Mouse (Mus musculus) MEL (cell line): ENCODE data around the gene Hspg2. TPM values are rescaled to one million over a fixed set of nuclear protein-coding genes. Genes with fewer than 3 reads are reported as not detected.

Experiments
- DNase-seq: peaks from one replicate; pipeline ENCODE4 v3.0.0; 2011; ENCODE audit warnings: low read depth, low spot score
- H3K27ac ChIP-seq: 2 replicates; pipeline ENCODE4 v1.5.1; 2012; ENCODE audit warnings: low read depth, mild to moderate bottlenecking, control low read depth, low read length, moderate library complexity; ENCODE audit not compliant: control insufficient read depth
- H3K27me3 ChIP-seq, 2 experiments: fragments of 150-350 bp in 1 of 2; sonication (generic) in 1 of 2; 2 replicates each; pipeline ENCODE4 v1.6.1; 2012; ENCODE audit warnings: low read length in 2 of 2, mild to moderate bottlenecking in 2 of 2, improper control_type of control experiment in 1 of 2, moderate library complexity in 1 of 2; ENCODE audit not compliant: insufficient read depth in 2 of 2, control insufficient read depth in 1 of 2
- H3K36me3 ChIP-seq, 2 experiments: 2 replicates each; pipeline ENCODE4 v1.6.1; 2012 to 2014; ENCODE audit warnings: low read length in 2 of 2, improper control_type of control experiment in 1 of 2, inconsistent platforms in 1 of 2, mild to moderate bottlenecking in 1 of 2; ENCODE audit not compliant: insufficient read depth in 2 of 2, control insufficient read depth in 1 of 2
- H3K4me1 ChIP-seq, 2 experiments: fragments of 150-350 bp in 1 of 2; sonication (generic) in 1 of 2; 2 replicates each; pipeline ENCODE4 v1.6.1; 2012; ENCODE audit warnings: low read length in 2 of 2, improper control_type of control experiment in 1 of 2, mild to moderate bottlenecking in 1 of 2; ENCODE audit not compliant: insufficient read depth in 2 of 2, control insufficient read depth in 1 of 2
- H3K4me3 ChIP-seq, 2 experiments: fragments of 150-350 bp in 1 of 2; sonication (generic) in 1 of 2; 2 replicates each; pipeline ENCODE4 v1.5.1; 2012; ENCODE audit warnings: low read depth in 2 of 2, low read length in 2 of 2, mild to moderate bottlenecking in 2 of 2, moderate library complexity in 2 of 2, control low read depth in 1 of 2, improper control_type of control experiment in 1 of 2; ENCODE audit not compliant: control insufficient read depth in 1 of 2, insufficient read depth in 1 of 2
- H3K79me2 ChIP-seq: 2 replicates; pipeline ENCODE4 v1.6.1; 2012; ENCODE audit warnings: mild to moderate bottlenecking, low read length, moderate library complexity; ENCODE audit not compliant: control insufficient read depth, poor library complexity, insufficient read depth
- H3K9ac ChIP-seq: 2 replicates; pipeline ENCODE4 v1.6.1; 2012; ENCODE audit warnings: low read depth, mild to moderate bottlenecking, control low read depth, low read length, moderate library complexity; ENCODE audit not compliant: control insufficient read depth, poor library complexity, severe bottlenecking
- H3K9me3 ChIP-seq: fragments of 150-350 bp; sonication (generic); replicated peaks from 2 replicates; pipeline ENCODE4 v1.6.1; 2012; ENCODE audit warnings: mild to moderate bottlenecking, low read length, improper control_type of control experiment, moderate library complexity; ENCODE audit not compliant: insufficient read depth
- CHD2 ChIP-seq: IDR thresholded peaks from 2 replicates; pipeline ENCODE4 v1.6.1; 2011; ENCODE audit warnings: low read length, improper control_type of control experiment
- CTCF ChIP-seq, 3 experiments: IDR thresholded peaks in 2 of 3; conservative IDR thresholded peaks in 1 of 3; 2 replicates each; pipeline ENCODE4 v1.5.1; 2011 to 2012; ENCODE audit warnings: low read length in 3 of 3, low read depth in 2 of 3, mild to moderate bottlenecking in 2 of 3, improper control_type of control experiment in 1 of 3, inconsistent platforms in 1 of 3, mixed read lengths in 1 of 3, moderate library complexity in 1 of 3; ENCODE audit not compliant: control insufficient read depth in 1 of 3, insufficient read depth in 1 of 3, poor library complexity in 1 of 3, severe bottlenecking in 1 of 3
- ELF1 ChIP-seq: IDR thresholded peaks from 2 replicates; pipeline ENCODE4 v1.6.1; 2014; ENCODE audit warnings: low read depth, mild to moderate bottlenecking, inconsistent platforms, low read length, improper control_type of control experiment, moderate library complexity
- EP300 ChIP-seq, 2 experiments: IDR thresholded peaks; 2 replicates each; pipeline ENCODE4 v1.6.1; 2011; ENCODE audit warnings: improper control_type of control experiment in 2 of 2, low read length in 2 of 2, low read depth in 1 of 2, mild to moderate bottlenecking in 1 of 2
- GABPA ChIP-seq: IDR thresholded peaks from 2 replicates; pipeline ENCODE4 v1.6.1; 2012; ENCODE audit warnings: low read depth, mild to moderate bottlenecking, inconsistent platforms, low read length, improper control_type of control experiment, moderate library complexity
- GATA1 ChIP-seq: IDR thresholded peaks from 2 replicates; pipeline ENCODE4 v1.6.1; 2011; ENCODE audit warnings: low read depth, low read length, improper control_type of control experiment
- HCFC1 ChIP-seq: IDR thresholded peaks from 2 replicates; pipeline ENCODE4 v1.6.1; 2012; ENCODE audit warnings: low read depth, mild to moderate bottlenecking, inconsistent platforms, low read length, improper control_type of control experiment, moderate library complexity
- JUND ChIP-seq: IDR thresholded peaks from 2 replicates; pipeline ENCODE4 v1.6.1; 2011; ENCODE audit warnings: low read depth, mild to moderate bottlenecking, improper control_type of control experiment, low read length
- KAT2A ChIP-seq: conservative IDR thresholded peaks from 2 replicates; pipeline ENCODE4 v1.6.1; 2012; ENCODE audit warnings: low read depth, low read length, improper control_type of control experiment, inconsistent platforms
- MEF2A ChIP-seq: IDR thresholded peaks from 2 replicates; pipeline ENCODE4 v1.6.1; 2014; ENCODE audit warnings: low read depth, mild to moderate bottlenecking, inconsistent platforms, low read length, improper control_type of control experiment; ENCODE audit not compliant: poor library complexity, insufficient replicate concordance, severe bottlenecking; ENCODE audit errors: extremely low read depth
- MYB ChIP-seq: IDR thresholded peaks from 2 replicates; pipeline ENCODE4 v1.6.1; 2011; ENCODE audit warnings: mild to moderate bottlenecking, low read depth, low read length, improper control_type of control experiment
- MYC ChIP-seq: IDR thresholded peaks from 2 replicates; pipeline ENCODE4 v1.6.1; 2011; ENCODE audit warnings: low read depth, mild to moderate bottlenecking, low read length, improper control_type of control experiment, moderate library complexity
- NELFE ChIP-seq: IDR thresholded peaks from 2 replicates; pipeline ENCODE4 v1.6.1; 2011; ENCODE audit warnings: low read depth, low read length, improper control_type of control experiment
- RAD21 ChIP-seq: IDR thresholded peaks from 2 replicates; pipeline ENCODE4 v1.6.1; 2011; ENCODE audit warnings: mild to moderate bottlenecking, low read depth, low read length, improper control_type of control experiment
- SIN3A ChIP-seq: IDR thresholded peaks from 2 replicates; pipeline ENCODE4 v1.6.1; 2012; ENCODE audit warnings: low read length, improper control_type of control experiment, inconsistent platforms
- TBP ChIP-seq: IDR thresholded peaks from 2 replicates; pipeline ENCODE4 v1.8.0; 2011; ENCODE audit warnings: low read depth, low read length, improper control_type of control experiment
- USF2 ChIP-seq, 2 experiments: IDR thresholded peaks; 2 replicates each; pipeline ENCODE4 v1.6.1; 2011 to 2012; ENCODE audit warnings: improper control_type of control experiment in 2 of 2, low read length in 2 of 2, borderline replicate concordance in 1 of 2, inconsistent platforms in 1 of 2, low read depth in 1 of 2, mild to moderate bottlenecking in 1 of 2; ENCODE audit not compliant: insufficient read depth in 1 of 2
- ZKSCAN1 ChIP-seq: IDR thresholded peaks from 2 replicates; pipeline ENCODE4 v1.6.1; 2012; ENCODE audit warnings: low read depth, mild to moderate bottlenecking, inconsistent platforms, low read length, improper control_type of control experiment, moderate library complexity
- ZNF384 ChIP-seq: IDR thresholded peaks from 2 replicates; pipeline ENCODE4 v1.6.1; 2012; ENCODE audit warnings: low read depth, mild to moderate bottlenecking, inconsistent platforms, low read length, improper control_type of control experiment
- polyA plus RNA-seq, 2 experiments: library from polyadenylated mRNA; stranded (reverse) in 1 of 2; unstranded in 1 of 2; fragments of >175 nt in 1 of 2; fragments of >200 nt in 1 of 2; gene quantifications; 2 replicates each; pipeline versions ENCODE4 v1.2.1 to v1.2.4; 2012; ENCODE audit warnings: low replicate concordance in 2 of 2, low read depth in 1 of 2; ENCODE audit not compliant: insufficient read length in 2 of 2, insufficient read depth in 1 of 2, missing spikeins in 1 of 2
- total RNA-seq: library from RNA; depleted of rRNA; stranded (reverse); fragments of 300-350 nt; gene quantifications from 2 replicates; pipeline ENCODE4 v1.2.3, GENCODE M21; 2012

Hspg2 gene
- total and polyA plus RNA-seq, 3 experiments = 0.04 TPM; not detected in 1

DNA sequence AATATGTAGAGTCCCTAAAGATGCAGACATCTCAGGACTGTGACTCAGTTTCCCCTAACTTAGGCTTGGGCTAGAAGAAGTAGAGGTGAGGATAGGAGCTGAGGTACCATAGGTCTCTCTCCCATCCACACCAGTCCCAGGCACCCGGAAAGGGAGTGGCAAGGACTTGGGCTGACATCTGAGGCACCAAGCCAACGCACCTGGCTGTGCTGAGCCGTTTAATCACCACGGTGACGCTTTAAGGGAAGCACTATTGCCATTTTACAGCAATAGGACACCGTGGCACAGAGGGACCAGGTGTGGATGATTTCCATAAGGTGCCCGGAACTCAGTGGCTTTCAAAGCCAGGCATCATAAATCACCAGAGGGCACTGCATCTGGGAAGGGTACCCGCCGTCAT is 10.3 kb upstream of the Hspg2 start:
- H3K9me3 ChIP-seq = no peaks in the 10 kb centered on the region
- no peaks in the 10 kb centered on the region for H3K36me3 ChIP-seq
- H3K4me3 ChIP-seq = no peak overlapping the region
- no peak for DNase-seq
- no peak overlapping the region for H3K27ac ChIP-seq
- no peak overlapping the region for H3K9ac ChIP-seq
- TF ChIP-seq ZNF384 (no peak), CHD2 (no peak), CTCF (IDR thresholded peaks at IDR 0.05 in 2 of 3, conservative IDR thresholded peaks at IDR 0.05 in 1 of 3; ENCODE audit: control insufficient read depth in 1 of 3, insufficient read depth in 1 of 3, low read depth in 2 of 3, low read length in 3 of 3, poor library complexity in 1 of 3, severe bottlenecking in 1 of 3) (no peak), GABPA (no peak)
- H3K4me1 ChIP-seq = no peaks in the 10 kb centered on the region
- no peaks in the 10 kb centered on the region for H3K79me2 ChIP-seq
- no peaks in the 10 kb centered on the region for H3K27me3 ChIP-seq

DNA sequence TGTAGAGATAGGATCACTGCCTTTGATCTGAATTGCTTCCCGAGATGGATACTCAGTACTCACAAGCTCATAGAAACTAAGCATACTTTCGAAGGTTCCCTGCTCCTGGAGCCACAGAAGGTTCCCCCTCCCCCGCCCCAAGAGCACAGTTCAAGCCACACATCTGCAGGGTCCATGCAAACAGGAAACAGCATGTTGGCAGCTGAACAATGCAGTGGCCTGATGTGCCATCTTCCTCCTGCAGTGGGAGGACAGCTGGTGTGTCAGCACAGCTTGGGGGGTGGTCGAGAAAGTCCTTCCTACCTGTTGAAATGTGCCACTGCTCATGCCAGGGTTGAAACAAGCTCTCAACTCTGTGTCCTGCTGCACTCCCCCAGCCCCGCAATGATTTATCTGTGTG is 9.7 kb upstream of the Hspg2 start:
- no peaks in the 10 kb centered on the region for H3K4me1 ChIP-seq
- H3K79me2 ChIP-seq = no peaks in the 10 kb centered on the region
- no peak overlapping the region for H3K27ac ChIP-seq
- no peaks in the 10 kb centered on the region for H3K36me3 ChIP-seq
- H3K27me3 ChIP-seq = no peaks in the 10 kb centered on the region
- no peaks in the 10 kb centered on the region for H3K9me3 ChIP-seq
- DNase-seq = no peak
- no peak overlapping the region for H3K9ac ChIP-seq
- no peak overlapping the region for H3K4me3 ChIP-seq
- TF ChIP-seq SIN3A (no peak), ZKSCAN1 (no peak), RAD21 (no peak), JUND (no peak), GABPA (no peak), ELF1 (no peak)

DNA sequence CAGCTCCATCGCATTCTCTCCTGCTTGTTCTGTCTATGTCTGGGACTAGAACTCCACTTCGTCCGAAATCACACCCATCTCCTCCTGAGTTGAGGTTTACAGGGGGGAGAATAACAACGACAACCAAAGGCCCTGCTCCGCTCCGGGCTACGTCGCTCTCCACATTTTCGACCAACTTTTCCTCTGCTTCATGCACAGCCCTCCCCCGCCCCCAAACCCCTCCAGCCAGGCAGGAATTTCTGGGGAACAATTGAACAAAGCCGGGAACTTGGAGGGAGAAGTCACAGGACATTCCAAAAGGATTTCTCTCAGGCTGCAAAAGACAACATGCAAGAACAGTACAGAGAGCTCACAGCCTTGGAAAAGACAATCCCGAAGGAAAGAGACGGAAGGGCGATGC is 7.9 kb upstream of the Hspg2 start:
- DNase-seq = no peak
- no peaks in the 10 kb centered on the region for H3K27me3 ChIP-seq
- no peak overlapping the region for H3K27ac ChIP-seq
- no peaks in the 10 kb centered on the region for H3K79me2 ChIP-seq
- H3K4me3 ChIP-seq = no peak overlapping the region
- H3K9me3 ChIP-seq = no peaks in the 10 kb centered on the region
- no peak for TF ChIP-seq KAT2A
- no peak for TF ChIP-seq CHD2
- TF ChIP-seq MEF2A = no peak
- TF ChIP-seq MYC = no peak
- TF ChIP-seq EP300 (IDR thresholded peaks at IDR 0.05; ENCODE audit: low read depth in 1 of 2, low read length in 2 of 2) = no peak
- TF ChIP-seq HCFC1 = no peak
- TF ChIP-seq NELFE = no peak
- TF ChIP-seq GATA1 = no peak
- TF ChIP-seq TBP = no peak
- no peak for TF ChIP-seq MYB
- TF ChIP-seq USF2 (IDR thresholded peaks at IDR 0.05; ENCODE audit: borderline replicate concordance in 1 of 2, insufficient read depth in 1 of 2, low read depth in 1 of 2, low read length in 2 of 2) = no peak
- no peak overlapping the region for H3K9ac ChIP-seq
- H3K36me3 ChIP-seq = no peaks in the 10 kb centered on the region
- H3K4me1 ChIP-seq = no peaks in the 10 kb centered on the region
